Mouse (Mus musculus): ENCODE results near the gene Hinfp.
A peak's percentile ranks its signal among the peaks of the same experiment; 100 is the strongest.
"Not testable (repeated sequence)": the region's sequence is repeated elsewhere in the genome, so short reads cannot be mapped to it uniquely, and the experiment has no call there.

Hinfp gene

DNA sequence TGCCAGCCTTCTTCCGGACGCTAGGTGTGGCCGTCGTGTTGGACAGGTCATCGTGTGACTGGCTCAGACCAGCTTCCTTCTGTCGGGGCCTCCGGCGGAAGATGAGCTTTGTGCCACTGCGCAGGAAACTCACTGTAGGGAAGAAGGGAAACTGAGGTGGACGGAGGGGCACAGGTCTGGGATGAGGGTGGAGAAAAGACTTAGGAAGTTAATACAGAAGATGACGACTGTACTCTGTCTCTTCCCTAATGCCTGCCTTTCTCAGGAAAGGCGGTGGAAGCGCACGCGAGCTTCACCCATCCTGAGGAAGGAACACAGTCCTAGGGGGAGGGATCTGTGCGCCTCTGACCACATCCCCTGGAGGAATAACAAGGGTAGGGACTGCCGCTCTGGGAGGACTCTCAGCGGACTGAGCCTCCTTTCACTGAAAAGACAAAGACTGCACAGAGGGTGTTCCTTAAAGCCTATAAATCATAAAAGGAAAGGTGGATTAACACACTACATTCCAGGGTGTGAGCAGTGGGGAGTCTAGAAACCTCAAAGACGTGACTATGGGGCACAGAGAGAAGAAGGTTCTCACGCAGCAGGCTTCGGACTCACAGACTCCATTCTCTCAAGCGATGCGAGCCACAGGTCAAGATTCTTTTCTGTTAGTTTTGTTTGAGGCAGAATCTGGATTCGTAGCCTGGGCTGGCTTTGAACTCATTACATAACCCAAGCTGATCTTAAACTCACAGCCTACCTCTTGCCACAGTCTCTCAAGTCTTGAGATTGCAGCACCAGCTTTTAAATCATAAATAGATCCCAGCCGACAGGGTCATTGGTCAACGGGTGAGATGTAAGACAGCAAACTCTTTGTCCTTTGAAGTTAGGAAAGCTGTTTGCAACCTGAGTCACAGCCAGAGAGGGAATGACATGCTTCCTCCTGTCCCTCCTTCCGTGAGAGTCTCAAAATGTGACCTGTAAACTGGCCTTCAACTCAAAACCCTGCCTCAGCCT is 6.0 kb upstream of the Hinfp start:
- DNase-seq (ENCODE audit: low spot score in 2 of 2) = no peak

DNA sequence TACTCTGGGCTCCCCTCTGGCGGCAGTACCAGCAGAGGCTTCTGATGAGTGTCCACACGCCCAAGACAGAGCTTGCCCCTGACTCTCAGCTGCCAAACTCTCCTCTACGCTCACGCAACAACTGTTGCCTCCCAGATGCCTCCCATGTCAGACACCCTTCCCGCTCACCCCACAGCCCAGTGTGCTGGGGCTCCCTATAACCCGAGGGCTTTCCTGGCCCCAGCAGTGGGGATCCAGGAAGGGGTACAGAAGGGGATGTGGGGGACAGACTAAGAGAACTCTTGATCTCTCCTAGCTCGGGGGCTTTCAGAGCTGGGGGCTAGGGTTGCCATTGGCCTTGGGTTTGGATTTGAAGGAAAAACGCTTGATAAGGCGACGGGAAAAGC is 5.3 kb upstream of the Hinfp start:
- DNase-seq (ENCODE audit: low spot score in 2 of 2) = no peak

DNA sequence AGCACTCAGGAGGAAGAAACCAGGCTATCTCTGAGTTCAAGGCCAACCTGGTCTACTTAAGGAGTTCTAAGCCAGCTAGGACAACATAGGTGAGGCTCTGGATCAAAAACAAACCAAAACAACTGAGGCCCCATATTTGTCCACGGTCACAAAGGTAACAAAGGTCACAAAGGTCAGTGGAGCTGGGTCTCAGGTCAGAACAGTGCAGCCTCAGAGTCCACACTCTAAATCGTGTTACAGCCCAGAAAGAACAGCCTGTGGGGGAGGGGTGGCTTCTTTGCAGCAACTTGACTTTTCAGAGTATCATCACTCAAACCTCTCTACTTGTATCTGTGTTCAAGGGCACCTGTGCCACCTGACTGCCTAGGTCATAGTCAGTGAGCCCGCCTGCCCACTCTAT is 4.3 kb upstream of the Hinfp start:
- no peak for DNase-seq (ENCODE audit: low spot score in 2 of 2)

DNA sequence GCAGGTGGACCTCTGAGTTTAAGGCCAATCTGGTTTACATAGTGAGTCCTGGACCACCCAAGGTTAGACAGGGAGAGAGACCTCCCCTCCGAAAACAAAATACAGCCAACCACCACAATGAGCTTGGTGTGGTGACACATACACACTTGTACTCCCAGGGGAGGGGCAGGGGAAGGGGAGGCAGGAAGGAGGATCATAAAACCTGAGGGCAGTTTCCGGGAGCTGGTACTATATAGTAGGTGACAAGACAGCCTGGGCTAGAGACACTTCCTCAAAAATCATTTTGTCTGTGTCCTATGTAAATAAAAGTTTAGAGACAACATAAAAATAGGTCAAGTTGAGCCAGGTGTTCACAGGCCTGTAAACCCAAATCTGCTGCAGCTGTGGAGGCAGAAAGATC is 1.8 kb upstream of the Hinfp start:
- DNase-seq (ENCODE audit: low spot score in 2 of 2) = no peak

DNA sequence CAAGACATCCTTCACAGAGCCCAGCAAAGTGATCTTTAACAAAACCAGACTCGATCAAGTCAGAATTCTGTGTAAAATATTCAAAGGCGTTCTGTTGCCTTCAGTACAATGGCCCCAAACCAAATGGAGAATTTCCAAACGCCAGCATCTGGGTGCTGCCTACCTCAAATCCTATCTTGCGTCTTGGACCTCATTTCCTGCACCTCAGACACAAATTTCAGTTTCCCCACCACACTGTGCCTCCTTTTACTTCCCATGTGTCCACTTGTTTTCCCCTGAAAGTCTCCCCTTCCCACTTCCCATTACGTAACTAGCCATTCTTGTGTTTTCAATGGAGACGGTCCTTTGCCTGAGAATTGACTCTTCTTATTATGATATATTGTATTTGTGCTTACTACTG is 1.1 kb upstream of the Hinfp start:
- no peak for DNase-seq (ENCODE audit: low spot score in 2 of 2)

DNA sequence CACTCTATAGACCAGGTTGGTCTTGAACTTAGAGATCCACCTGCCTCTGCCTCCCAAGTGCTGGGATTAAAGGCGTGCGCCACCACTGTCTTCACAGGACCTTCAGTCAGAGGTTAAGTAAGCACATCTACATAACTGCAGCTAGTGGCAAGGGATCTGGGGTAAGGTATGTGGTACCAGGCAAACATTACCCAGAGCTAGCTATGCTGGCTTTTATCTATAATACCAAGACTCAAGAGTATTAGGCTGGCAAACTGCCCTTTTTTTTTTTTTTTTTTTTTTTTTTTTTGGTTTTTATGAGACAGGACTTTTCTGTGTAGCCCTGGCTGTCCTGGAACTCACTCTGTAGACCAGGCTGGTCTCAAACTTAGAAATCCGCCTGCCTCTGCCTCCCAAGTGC is 5.5 kb downstream of the Hinfp start:
- not testable (repeated sequence) for DNase-seq (ENCODE audit: low spot score in 2 of 2)

DNA sequence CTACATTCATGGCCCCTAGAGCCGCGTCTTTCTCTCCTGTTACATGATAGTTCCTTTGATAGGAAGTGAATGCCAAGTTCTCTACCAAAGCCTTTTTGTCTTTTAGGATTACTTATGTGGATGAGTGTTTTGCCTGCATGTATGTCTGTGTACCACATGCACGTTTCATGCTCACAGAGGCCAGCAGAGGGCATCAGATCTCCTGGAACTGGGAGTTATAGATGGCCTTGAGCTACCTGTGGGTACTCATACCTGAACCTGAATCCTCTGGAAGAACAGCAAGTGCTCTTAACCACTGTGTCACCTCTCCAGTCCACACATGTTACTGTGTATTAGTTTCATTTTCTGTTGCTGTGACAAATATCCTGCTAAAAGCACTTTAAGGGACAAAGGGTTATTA is 13.0 kb downstream of the Hinfp start:
- no peak for DNase-seq (ENCODE audit: low spot score in 2 of 2)

DNA sequence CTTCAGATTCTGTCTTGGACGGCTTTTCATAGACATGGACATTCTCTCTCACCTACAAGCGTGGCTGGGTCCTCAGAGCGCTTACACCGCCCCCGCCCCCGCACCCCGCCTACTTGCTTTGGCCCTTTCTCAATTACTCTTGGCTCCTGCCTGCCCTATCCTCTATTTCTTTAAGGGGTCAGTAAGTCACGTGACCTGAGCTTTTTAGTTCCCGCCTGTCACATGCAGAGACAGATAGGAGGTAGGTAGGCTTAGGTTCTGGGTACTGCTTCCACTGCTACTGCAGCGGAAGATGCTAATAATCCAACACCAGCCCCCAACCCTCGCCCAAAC is 16.5 kb downstream of the Hinfp start:
- DNase-seq (ENCODE audit: low spot score in 2 of 2) = no peak

DNA sequence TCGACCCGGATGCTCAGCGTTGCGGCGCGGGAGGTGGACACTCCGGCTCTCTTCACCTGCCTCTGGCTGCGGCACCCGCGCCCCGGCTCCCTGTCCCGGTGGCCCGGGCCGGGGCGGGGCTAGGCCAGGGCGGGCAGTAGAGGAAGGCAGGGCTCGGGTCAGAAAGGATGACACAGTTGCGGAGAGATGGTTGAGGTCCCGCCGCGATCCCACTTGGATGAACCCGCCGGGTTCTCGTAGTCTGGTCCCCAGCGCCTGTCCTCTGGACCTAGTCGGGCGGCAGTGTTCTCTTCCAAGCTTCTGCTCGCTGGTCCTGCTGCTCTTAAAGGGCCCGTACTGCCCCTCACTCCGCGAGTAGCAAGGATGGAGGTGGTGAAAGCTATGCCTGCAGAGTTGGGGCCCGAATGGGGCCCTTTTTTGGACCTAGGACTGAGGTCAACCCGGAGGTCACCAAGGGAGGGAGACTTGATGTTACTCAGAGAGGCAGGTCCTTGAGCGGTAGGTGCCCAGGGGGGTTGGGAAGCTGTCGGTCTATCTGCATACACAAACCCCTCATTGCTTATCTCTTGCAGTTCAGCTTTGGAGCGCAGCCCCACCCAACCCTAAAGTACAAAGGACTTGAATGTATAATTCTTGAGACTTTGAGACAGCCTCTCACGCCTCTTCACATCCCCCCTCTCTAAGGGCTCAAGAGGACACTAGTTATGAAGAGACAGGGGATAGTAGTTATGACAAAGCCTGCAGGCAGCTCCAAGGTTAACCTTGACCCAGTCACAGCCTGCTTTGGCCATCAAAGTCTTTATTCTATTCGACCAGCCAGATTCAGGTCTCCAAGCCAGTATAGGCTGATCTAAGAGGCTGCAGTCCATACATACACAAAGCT is 17.2 kb downstream of the Hinfp start, which contains the start of gene Abcg4:
Gene Abcg4 (minus strand): TSS at position 540 of the 883 bp plus-strand sequence.
- DNase-seq (ENCODE audit: low spot score in 2 of 2) = peak; percentile 57 to 62

DNA sequence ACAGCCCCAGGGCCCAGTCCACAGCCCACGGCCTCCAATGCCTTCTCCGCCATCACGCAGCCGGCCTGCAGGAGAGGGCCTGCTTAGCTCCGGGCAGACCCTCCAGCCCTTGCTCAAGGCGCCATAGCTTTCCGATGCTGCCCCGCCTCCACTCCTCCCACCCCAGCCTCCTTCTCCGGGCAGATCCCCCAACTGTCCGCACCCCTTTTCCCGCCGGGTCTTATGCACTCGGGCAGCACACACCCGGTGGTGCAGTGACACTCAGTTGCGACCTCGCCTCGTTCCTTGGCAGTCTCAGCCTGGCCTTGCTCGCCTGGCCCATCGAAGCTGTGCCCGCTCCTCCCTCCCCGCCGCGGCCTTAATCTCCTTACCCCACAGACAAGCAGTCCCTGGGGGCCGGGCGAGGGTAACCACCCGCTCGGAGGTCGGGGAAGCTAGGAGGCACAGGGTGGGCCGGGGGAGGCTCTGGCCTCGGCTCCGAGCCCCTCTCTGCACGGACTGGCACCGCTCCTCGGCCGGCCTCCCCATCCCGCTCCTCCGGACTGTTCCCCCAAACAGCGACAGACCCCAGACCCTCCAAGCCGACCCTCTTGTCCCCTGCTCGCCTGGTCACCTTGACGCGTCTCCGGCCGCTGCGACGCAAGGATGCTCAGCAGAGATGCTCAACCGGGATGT is 17.9 kb downstream of the Hinfp start:
- DNase-seq (ENCODE audit: low spot score in 2 of 2) = peak in 1 of 2 experiments; percentile 28

DNA sequence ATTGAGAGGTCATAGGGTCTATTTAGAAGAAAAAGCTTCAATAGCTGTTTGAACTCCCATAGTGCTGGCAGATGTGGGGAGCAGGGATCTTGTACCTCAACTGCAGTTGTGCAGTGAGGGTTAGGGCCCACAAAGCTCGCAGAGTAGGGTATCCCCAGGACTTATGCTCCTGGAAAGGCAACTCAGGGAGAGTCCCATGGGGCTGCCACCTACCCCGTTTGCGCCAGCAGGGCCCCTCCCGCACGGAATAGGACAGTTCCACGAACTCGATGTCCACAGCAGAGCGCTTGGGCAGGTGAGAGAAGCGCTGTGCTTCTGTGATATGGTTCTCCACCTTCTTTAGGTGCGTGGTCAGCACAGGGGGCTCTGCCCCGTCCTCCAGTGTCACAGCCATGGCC is 18.5 kb downstream of the Hinfp start:
- peak in 1 of 2 experiments; percentile 20 for DNase-seq (ENCODE audit: low spot score in 2 of 2)

DNA sequence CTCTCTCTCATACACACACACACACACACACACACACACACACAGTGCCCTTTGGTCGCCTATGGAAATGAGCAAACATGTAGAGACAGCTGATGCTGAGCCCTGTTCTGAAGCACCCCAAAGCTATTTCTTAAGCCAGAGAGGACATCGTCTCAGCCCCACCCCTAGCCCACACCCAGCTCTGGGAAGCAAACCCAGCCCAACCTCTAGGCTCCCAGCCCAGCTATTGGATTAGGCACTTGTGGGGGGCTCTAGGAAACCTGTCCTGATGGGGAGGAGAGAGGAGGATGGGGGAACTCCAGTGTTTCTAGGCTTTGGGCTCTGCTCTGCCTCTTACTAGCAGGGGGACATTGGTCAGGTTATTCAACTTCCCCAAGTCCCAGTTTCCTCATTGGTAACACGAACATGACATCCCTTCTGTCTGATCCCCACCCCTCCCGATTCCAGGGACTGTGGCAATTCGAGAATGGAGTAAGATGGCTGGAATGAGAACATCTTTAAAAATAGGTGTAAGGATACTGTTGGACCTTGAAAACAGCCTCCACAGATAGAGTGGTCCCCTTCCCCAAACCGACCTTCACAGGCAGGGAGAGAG is 19.1 kb downstream of the Hinfp start:
- no peak for DNase-seq (ENCODE audit: low spot score in 2 of 2)

DNA sequence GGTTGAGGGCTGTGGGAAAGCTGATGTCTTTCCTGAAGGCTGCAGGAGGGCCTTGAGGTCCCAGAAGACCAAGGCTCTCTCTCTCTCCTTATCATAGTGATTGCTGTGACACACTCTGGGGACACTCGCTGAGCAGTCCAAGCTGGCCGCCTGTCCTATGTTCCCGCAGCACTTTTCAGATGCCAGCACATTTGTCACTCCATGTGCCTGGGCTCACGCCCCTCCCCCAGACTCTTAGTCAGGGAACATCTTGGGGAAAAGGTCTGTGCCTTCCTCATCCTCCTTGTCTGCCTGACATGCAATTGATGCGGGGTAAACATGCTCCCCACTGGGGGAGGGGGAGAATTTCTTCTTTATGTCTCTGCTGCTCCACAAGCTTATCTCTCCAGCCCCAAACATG is 22.3 kb downstream of the Hinfp start:
- DNase-seq (ENCODE audit: low spot score in 2 of 2) = no peak

DNA sequence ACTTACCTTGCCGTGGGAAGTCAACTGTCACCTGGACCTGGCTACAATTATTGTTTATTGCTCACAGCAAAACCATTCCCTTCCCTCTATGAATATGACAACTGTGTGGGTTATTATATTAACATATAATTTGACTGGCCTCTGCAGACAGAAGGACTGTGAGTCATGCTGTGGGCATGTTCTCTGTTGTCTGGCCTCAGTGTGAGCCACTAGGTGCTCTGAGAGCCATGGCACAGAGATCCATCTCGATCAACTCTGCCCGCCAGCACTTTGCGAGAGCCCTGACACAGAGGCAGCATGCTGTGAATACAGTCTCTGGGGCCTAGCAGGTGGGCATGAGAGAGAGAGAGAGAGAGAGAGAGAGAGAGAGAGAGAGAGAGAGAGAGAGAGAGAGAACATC is 35.5 kb downstream of the Hinfp start:
- DNase-seq (ENCODE audit: low spot score in 2 of 2) = no peak

DNA sequence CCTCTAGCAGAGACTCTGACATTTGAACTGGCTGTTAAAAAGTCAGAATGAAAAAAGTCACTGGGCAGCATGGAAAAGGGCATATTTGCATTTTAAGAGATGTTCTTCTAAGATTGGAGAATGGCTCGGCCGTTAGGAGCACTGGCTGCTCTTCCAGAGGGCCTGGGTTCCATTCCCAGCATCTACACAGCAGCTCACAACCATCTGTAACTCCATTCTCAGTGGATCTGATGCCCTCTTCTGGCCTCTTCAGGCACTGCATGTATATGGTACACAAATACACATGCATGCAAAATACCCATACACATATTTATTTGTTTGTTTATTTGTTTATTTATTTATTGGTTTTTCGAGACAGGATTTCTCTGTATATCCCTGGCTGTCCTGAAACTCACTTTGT is 36.4 kb downstream of the Hinfp start:
- DNase-seq (ENCODE audit: low spot score in 2 of 2) = no peak

DNA sequence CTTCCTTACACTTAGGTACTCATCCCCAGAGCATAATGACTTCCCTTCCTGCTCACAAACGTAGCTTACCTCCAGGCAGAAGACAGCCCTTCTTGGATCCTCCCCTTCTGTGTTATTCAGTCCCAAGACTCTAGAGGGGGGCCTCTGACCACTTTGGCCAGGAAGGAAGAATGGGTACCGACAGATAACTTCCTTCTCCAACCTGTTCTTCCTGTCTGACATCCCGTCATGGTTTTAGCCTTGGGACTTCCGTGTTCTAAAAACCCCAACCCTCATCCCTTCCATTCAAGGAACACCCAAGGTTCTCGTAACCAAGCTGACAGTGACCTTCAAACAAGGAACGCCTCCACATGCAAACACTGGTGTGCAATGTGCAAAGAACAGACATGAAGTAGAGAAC is 37.0 kb downstream of the Hinfp start, which contains the start of gene Nlrx1:
Gene Nlrx1 (minus strand): TSS at position 168 of the 400 bp plus-strand sequence.
- DNase-seq (ENCODE audit: low spot score in 2 of 2) = no peak

DNA sequence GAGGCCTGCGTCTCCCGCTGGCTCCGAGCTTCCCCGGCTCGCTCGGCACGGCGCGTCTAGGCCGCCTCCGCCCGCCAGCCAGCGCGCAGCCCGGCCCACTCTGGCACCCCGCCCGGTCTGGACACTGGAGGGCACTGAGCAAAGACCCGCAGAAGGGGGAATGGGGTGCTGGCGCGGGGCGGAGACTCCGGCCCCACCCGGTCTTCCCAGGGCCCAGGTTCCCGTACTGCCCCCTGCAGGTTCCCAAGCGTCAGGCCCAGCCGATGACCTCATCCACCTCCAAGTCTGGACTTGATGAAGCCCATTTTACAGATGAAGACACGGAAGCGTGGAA is 37.5 kb downstream of the Hinfp start:
- peak; percentile 76 to 79 for DNase-seq (ENCODE audit: low spot score in 2 of 2)

DNA sequence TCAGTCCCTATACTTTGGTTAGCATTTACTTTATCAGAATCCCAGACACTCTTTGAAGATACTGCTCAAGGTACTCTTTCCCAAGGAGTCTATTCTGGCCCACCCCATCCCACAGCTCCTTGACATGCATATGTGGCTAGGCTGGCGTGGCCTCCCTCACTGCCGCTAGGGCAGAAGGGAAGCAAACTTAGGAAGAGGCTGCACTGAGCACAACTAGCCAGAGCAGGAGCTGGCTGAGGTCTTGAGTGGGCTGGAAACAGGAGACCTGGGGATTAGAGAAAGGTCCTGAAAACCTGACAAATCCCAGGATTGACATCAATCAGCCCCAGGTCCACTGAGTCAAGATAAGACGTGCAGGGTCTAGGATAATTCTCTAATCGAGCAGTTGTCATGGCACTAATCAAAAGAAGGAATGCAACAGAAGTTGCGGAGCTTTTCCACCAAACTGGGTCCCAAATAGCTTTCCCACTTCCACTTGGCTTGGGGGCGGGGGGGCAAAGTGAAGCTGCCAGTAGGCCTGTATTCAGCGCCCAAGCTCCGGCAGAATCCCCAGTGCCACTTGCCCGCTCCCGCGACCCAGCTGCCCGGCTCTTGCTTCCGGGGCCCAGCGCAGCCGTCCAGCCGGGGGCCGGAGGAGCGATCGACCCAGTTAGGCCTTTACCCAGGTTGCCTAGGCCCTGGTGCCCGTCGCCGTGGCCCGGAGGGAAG is 38.0 kb downstream of the Hinfp start:
- no peak for DNase-seq (ENCODE audit: low spot score in 2 of 2)

DNA sequence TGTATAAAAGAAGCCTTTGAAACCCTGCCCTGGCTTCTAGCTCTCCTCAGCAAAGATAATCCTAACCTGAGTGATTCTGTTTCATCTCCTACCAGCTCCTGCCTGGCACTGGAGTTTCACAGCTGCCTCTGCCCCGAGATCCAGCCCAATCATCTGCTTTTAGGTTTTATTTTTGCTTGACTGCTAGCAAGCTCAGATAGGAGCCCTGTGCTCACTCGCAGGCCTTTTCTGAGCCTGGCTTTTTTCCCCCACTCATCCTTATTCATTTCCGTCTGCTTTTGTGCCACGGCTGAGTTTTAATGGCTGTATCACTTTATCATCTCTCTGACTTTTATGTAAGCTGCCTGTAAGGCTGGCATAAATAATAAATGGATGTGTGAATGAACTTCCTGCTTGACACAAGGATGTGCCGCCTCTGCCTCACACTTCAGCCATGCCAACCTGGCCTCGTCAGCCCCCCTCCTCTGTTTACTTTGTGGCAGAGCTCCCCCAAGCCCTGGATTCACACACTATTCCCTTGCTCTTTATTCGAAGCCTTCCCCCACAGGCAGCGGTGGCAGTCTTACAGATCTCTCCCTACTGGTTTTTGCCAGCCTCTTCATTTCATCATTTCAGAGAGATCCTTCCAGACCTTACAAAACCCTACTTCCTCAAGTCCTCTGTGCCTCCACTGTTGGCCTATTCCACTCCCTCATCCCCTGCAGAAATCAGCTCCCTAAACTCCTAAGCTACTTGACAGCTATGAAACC is 38.8 kb downstream of the Hinfp start:
- DNase-seq (ENCODE audit: low spot score in 2 of 2) = peak; percentile 51 to 68

DNA sequence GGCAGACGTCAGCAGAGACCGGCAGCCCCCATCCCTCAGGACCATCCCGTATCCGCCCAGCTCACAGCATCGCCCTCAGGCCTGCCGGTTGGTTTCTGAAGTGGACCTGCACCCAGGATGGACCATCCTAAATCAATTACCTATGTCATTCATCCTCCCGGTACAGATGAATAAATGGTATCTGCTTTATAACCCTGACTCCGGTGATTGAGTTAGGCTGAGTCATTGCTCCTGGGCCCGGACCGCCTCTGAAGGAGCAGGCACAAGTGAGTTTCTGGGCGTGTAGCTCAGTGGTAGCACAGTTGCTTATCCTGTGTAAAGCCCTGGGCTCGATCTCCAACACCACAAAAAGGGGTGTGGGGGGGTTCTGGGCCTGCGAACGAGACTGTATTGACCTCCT is 44.1 kb downstream of the Hinfp start:
- no peak for DNase-seq (ENCODE audit: low spot score in 2 of 2)
